Mouse (Mus musculus): Measurements from ENCODE around the gene Nfib. TPM values are rescaled to one million over a fixed set of nuclear protein-coding genes. Genes with fewer than 3 reads are reported as not detected.

Nfib gene
- polyA plus RNA-seq, 1 experiment from 2014 or later = 86.8 TPM

DNA sequence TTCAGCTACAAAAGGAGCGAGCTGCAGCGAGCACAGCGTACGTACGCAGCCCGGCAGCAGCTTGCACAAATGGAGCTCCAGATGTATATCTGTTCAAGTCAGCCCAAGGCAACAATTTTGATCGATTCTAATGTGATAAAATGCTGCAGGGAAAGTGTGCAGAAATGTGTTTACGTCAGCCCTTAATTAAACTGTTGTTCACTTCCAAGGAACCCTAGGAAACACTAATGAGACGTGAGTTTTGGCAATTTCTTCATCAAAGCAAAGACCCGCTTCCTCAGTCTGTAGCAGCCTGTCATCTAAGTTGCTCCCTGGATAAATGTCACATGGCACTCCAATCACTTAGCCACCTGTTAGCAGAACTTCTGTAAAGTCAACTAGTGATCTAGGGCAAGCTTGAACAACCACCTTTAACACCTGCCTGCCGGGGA, 368.6 kb downstream of the Nfib start:
- Histone ChIP-seq H3K4me2 (replicated peaks) (no peak overlapping the region), H3K9me3 (no peaks in the 10 kb centered on the region), H3K36me3 (no peaks in the 10 kb centered on the region), H3K27me3 (no peaks in the 10 kb centered on the region), H3K4me3 (no peak overlapping the region), H3K27ac (no peak overlapping the region), H3K9ac (no peak overlapping the region), H3K4me1 (peaks cover 24% of the 10 kb centered on the region)
- 57% methylated on average over 11 of the region's 11 CpGs for WGBS
- no peak for ATAC-seq (ENCODE audit: insufficient number of reproducible peaks, insufficient read depth, low FRiP score, low TSS enrichment)

DNA sequence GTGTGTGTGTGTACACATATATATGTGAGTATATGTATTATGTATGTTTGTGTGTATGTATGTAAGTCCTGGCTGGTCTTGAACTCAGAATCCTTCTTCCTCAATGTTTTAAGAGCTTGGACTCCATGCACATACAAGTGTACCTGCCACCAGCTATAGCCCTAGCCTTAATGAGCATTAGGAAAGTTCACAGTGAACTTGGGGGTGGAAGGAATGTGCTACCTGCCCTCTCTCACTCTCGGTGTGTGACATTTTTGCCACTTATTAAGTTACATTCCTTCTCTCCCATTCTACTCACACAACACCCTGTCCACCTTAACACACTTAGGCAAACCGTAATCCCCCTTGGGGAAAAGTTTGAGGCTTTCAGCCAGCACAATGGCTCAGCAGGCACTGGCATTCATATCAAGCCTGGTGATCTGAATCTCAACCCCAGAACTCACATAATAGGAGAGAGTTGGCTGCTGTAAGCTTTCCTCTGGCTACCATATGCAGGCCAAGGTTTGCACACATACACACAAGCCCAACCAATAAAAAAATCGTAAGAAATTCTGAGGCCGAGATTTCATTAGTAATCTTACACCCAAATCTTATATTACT, 370.2 kb downstream of the Nfib start:
- no peak overlapping the region for H3K4me3 ChIP-seq
- no peaks in the 10 kb centered on the region for H3K9me3 ChIP-seq
- H3K36me3 ChIP-seq = peaks cover 2% of the 10 kb centered on the region
- WGBS = 76% methylated on average over 4 of the region's 4 CpGs
- H3K9ac ChIP-seq = no peak overlapping the region
- H3K27me3 ChIP-seq = no peaks in the 10 kb centered on the region
- H3K4me2 ChIP-seq (replicated peaks) = no peak overlapping the region
- no peak overlapping the region for H3K27ac ChIP-seq
- ATAC-seq (ENCODE audit: insufficient number of reproducible peaks, insufficient read depth, low FRiP score, low TSS enrichment) = no peak
- peaks cover 20% of the 10 kb centered on the region for H3K4me1 ChIP-seq

DNA sequence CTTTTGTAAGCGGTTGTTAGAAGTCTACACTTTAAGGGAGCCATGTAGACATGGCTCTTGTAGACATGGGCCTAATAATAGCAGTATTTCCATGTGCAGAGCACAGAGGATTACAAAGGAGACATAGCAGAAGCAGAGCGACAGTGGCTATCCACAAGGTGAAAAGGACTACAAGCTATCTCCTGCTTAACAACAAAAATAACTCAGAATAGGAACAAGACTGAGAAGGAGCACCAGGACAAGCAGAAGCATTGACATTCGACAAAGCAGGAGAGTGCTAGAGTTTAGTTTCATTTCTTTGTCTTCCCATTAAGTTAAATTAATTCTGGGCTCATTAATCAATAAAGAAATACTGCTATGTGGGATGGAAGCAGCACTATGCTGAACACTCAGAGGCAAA, 372.1 kb downstream of the Nfib start:
- WGBS = 89% methylated on average over 3 of the region's 3 CpGs
- Histone ChIP-seq H3K4me2 (replicated peaks) (no peak overlapping the region), H3K9me3 (no peaks in the 10 kb centered on the region), H3K27ac (no peak overlapping the region), H3K36me3 (peaks cover 8% of the 10 kb centered on the region), H3K4me3 (no peak overlapping the region), H3K4me1 (peaks cover 10% of the 10 kb centered on the region), H3K27me3 (no peaks in the 10 kb centered on the region), H3K9ac (no peak overlapping the region)
- no peak for ATAC-seq (ENCODE audit: insufficient number of reproducible peaks, insufficient read depth, low FRiP score, low TSS enrichment)

DNA sequence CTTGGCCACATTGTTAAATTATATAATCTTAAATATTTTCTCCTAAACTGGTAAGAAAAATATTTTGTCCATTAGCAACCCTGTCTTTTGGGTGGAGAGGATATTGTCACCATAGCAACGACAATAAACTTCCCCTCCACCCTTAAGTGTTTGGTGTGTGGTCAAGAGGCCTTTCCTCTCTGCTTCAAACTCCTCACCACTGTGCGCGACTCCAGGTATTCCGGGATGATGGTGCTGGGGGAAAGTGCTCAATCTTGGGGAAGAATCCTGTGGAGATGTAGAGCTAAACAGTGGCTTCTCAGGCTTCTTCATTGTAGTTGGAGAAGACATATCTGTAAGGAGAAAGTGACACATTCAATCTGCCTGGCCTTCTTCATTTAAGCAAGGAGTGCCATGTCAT, 375.5 kb downstream of the Nfib start:
- Histone ChIP-seq H3K9ac (no peak overlapping the region), H3K4me1 (peaks cover 9% of the 10 kb centered on the region; the same call in 1 of the 2 replicates), H3K27ac (no peak overlapping the region), H3K36me3 (peaks cover 26% of the 10 kb centered on the region), H3K9me3 (no peaks in the 10 kb centered on the region), H3K27me3 (no peaks in the 10 kb centered on the region), H3K4me3 (no peak overlapping the region), H3K4me2 (replicated peaks) (no peak overlapping the region)
- no peak for ATAC-seq (ENCODE audit: insufficient number of reproducible peaks, insufficient read depth, low FRiP score, low TSS enrichment)
- WGBS = 87% methylated on average over 4 of the region's 4 CpGs

DNA sequence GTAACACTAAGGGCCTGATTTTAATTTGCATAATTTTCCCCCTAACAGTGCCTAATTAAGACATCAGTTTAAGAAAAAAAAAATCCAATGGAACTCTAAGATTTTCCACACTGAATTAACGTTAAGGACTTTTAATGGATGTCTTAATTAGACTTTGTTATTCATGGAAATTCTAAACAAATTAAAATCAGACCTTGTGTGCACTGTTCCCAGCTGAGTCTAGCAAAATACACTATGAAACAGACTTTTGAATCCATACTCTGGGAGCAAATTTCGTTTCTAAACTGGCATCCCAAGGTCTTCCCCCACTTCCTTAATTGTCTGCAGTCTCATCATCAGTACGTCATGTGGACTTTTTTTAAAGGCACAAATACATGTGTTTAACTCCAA, 379.4 kb downstream of the Nfib start:
- Histone ChIP-seq H3K4me3 (no peak overlapping the region), H3K27me3 (no peaks in the 10 kb centered on the region), H3K36me3 (peaks cover 55% of the 10 kb centered on the region), H3K9me3 (no peaks in the 10 kb centered on the region), H3K4me2 (replicated peaks) (no peak overlapping the region), H3K27ac (no peak overlapping the region), H3K9ac (no peak overlapping the region), H3K4me1 (0 out of 2 replicates have a peak, but pooled peaks cover 3% of the 10 kb centered on the region)
- no peak for ATAC-seq (ENCODE audit: insufficient number of reproducible peaks, insufficient read depth, low FRiP score, low TSS enrichment)
- whole genome bisulfite sequencing = 43% methylated on average over 3 of the region's 3 CpGs

DNA sequence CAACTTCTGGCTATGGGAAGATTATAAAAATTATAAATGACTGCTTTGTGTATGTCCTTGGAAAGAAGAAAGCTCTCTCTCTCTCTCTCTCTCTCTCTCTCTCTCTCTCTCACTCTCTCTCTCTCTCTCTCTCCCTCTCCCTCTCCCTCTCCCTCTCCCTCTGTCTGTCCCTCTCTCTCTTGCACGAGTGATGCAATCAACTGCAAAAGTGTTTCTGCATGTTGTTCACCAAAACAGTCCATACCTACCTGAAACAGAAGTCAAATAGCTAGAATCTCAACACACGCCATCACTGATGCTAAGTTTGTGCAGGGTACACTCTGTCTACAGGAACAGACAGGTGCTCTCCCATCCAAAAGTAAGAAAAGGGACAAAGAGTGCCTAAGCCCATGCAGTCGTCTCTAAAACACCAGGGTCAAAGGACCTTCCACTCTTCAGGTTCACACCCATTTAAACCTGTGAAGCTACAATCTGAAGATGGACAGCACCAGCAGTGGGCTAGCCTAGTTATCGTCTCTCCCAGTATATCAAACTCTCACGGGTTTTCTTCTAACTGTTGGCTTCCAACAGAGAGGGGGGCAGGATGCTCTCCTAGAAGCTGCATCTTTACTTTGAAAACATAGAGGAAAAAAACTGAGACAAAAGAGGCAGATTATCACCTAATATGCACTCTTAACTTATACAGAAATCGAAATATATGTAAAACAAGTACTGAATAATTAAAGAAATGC, 380.0 kb downstream of the Nfib start:
- no peaks in the 10 kb centered on the region for H3K27me3 ChIP-seq
- H3K9me3 ChIP-seq = no peaks in the 10 kb centered on the region
- peaks cover 55% of the 10 kb centered on the region for H3K36me3 ChIP-seq
- H3K4me2 ChIP-seq (replicated peaks) = no peak overlapping the region
- H3K9ac ChIP-seq = no peak overlapping the region
- H3K4me1 ChIP-seq = 0 out of 2 replicates have a peak, but pooled peaks cover 3% of the 10 kb centered on the region
- no peak overlapping the region for H3K27ac ChIP-seq
- WGBS = 59% methylated on average over 6 of the region's 6 CpGs
- H3K4me3 ChIP-seq = no peak overlapping the region
- ATAC-seq (ENCODE audit: insufficient number of reproducible peaks, insufficient read depth, low FRiP score, low TSS enrichment) = no peak

DNA sequence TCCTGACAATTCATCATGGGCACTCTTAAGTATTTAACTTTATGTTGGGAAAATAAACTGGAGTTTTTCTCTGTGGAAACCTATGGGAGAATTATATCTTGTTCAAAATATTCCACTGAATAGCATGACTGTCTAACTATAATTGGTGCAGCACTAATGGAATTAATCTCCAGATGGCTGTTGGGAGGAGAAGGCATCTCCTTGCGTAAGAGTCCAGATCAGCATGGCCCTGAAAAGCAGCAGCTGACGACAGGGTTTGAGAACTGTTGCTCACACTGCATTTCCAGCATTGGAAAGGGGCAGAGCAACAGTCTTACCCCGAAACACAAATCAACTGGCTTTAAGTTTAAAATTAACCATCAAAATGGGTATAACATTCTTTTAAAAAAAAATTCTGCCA, 380.6 kb downstream of the Nfib start:
- Histone ChIP-seq H3K36me3 (peaks cover 53% of the 10 kb centered on the region), H3K27me3 (no peaks in the 10 kb centered on the region), H3K9ac (no peak overlapping the region), H3K27ac (no peak overlapping the region), H3K4me2 (replicated peaks) (no peak overlapping the region), H3K4me3 (no peak overlapping the region), H3K9me3 (no peaks in the 10 kb centered on the region), H3K4me1 (0 out of 2 replicates have a peak, but pooled peaks cover 3% of the 10 kb centered on the region)
- no peak for ATAC-seq (ENCODE audit: insufficient number of reproducible peaks, insufficient read depth, low FRiP score, low TSS enrichment)
- 76% methylated on average over 3 of the region's 3 CpGs for WGBS

DNA sequence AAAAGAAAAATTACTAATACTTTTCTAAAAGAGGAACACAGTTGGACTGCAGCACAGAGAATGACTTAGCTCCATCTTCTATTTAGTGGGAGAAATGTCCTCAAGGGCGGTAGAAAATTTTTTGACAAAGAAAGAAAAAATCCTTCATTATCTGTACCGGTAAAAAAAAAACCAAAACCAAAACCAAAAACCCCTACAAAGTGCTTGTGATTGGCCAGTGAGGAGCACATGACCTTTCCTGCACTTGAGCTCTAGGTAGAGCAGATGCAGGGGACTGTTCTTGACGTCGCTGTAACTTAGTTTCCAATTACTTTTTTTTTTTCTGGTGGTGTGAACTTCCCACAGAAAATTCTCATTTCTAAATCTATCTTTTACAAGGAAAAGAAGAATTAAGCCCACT, 384.5 kb downstream of the Nfib start:
- ATAC-seq (ENCODE audit: insufficient number of reproducible peaks, insufficient read depth, low FRiP score, low TSS enrichment) = no peak
- Histone ChIP-seq H3K4me2 (replicated peaks) (no peak overlapping the region), H3K4me1 (peaks cover 5% of the 10 kb centered on the region; the same call in 1 of the 2 replicates), H3K27ac (no peak overlapping the region), H3K27me3 (no peaks in the 10 kb centered on the region), H3K9me3 (no peaks in the 10 kb centered on the region), H3K4me3 (no peak overlapping the region), H3K36me3 (peaks cover 52% of the 10 kb centered on the region), H3K9ac (no peak overlapping the region)
- WGBS = 79% methylated on average over 4 of the region's 4 CpGs

DNA sequence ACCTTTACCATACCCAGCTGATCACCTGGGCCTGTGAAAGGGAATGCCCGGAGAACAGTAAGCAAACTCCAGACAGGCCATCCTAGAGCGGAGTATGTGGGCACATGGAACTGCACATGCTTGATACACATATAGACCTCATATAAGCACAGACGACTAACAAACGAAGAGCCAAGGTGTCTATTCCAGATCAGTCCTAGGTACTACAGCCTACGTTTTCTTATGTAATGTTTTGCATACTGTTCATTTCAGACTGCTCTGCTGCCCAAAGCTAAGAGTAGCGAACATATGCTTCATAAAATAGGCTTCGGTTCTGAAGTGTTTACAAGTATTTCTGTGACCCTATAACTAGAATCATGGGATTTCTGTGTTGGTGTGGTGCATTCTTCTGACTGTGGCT, 386.2 kb downstream of the Nfib start:
- H3K9me3 ChIP-seq = no peaks in the 10 kb centered on the region
- ATAC-seq (ENCODE audit: insufficient number of reproducible peaks, insufficient read depth, low FRiP score, low TSS enrichment) = no peak
- no peak overlapping the region for H3K4me3 ChIP-seq
- no peak overlapping the region for H3K27ac ChIP-seq
- peaks cover 5% of the 10 kb centered on the region; the same call in 1 of the 2 replicates for H3K4me1 ChIP-seq
- H3K36me3 ChIP-seq = peaks cover 56% of the 10 kb centered on the region
- H3K4me2 ChIP-seq (replicated peaks) = no peak overlapping the region
- WGBS = 63% methylated on average over 7 of the region's 7 CpGs
- no peak overlapping the region for H3K9ac ChIP-seq
- H3K27me3 ChIP-seq = no peaks in the 10 kb centered on the region

DNA sequence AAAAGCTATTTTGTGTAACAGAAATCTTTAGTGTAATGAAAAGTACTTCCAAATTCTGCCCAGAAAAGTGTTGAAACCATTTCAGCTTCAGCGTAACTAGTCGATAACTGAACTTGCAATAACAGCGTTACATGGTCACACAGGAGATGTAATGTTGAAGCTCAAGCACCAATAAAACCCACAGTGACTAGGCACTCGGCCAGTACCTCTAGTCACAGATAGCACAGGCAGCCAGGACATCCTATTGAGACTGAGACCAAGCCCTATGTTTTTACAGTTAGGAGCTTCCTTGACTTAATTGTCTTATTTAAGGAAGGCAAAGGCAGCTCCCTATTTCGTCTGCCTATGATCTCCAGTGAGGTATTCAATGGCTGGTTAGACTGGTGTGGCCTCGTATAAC, 389.4 kb downstream of the Nfib start:
- no peak for ATAC-seq (ENCODE audit: insufficient number of reproducible peaks, insufficient read depth, low FRiP score, low TSS enrichment)
- Histone ChIP-seq H3K27ac (no peak overlapping the region), H3K4me2 (replicated peaks) (no peak overlapping the region), H3K27me3 (no peaks in the 10 kb centered on the region), H3K36me3 (peaks cover 28% of the 10 kb centered on the region), H3K4me1 (peaks cover 12% of the 10 kb centered on the region; the same call in 1 of the 2 replicates), H3K9me3 (no peaks in the 10 kb centered on the region), H3K9ac (no peak overlapping the region), H3K4me3 (no peak overlapping the region)
- 79% methylated on average over 6 of the region's 6 CpGs for WGBS

DNA sequence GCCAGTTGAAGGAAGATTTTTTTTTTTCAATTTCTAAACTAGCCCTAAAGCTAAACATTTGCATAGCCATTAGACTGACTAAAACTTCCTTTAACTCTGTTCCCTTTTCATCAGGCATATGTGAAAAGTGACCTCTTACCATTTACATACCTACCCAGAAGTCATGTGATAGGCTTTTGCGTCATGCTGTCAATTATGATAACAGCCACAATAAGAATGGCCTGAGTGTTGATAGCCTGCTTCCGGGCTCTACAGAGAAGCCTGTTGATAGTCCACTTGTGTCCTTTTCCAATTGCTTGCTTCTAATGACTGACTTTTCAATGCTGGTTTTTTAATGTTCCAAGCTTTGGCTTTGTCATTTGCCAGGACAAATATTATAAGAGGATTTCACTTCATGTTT, 389.8 kb downstream of the Nfib start:
- Histone ChIP-seq H3K9ac (no peak overlapping the region), H3K9me3 (no peaks in the 10 kb centered on the region), H3K4me3 (no peak overlapping the region), H3K4me2 (replicated peaks) (no peak overlapping the region), H3K27me3 (no peaks in the 10 kb centered on the region), H3K27ac (no peak overlapping the region), H3K36me3 (peaks cover 28% of the 10 kb centered on the region), H3K4me1 (peaks cover 12% of the 10 kb centered on the region; the same call in 1 of the 2 replicates)
- no peak for ATAC-seq (ENCODE audit: insufficient number of reproducible peaks, insufficient read depth, low FRiP score, low TSS enrichment)
- 68% methylated on average over 2 of the region's 2 CpGs for WGBS

Measured in embryonic facial prominence, embryonic 12.5 days (tissue).